ENCODE assay signal across 10 mouse cellular contexts in the genomic region with DNA sequence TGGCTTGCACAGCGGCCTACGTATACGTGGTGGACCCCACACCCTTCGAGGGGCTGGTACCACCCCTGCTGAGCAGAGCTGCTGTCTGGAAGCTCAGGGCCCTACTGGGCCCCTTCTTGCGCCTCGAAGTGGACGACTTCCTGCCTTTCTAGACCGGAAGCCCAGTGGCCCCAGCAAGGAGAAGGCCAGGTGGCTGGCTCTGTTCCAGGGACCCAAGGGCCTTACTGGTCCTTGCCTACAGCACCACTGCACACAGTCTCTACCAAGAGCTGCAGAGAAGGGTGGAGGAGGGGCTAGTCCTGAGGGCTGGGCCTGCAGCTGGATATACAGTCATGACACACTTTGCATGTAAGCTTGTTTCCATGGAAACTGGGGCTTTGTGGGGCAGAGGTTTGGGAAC. TPM values are rescaled to one million over a fixed set of nuclear protein-coding genes. Genes with fewer than 3 reads are reported as not detected.
A peak's percentile ranks its signal among the peaks of the same experiment; 100 is the strongest.
DNase-seq lines count a peak whose midpoint lies in the region; ATAC-seq and TF ChIP-seq lines count a peak whose summit lies in the region.
"Had no signal": no experiment of that assay in that cellular context is flagged by ENCODE, and none has a peak within 500 bp of the region (broad histone marks: within the 10 kb centered on the region; RNA-seq: fewer than 3 reads in every experiment).

No protein-coding gene starts in this region.

- H3K4me3 ChIP-seq in heart, embryonic 11.5 days (ENCODE audit: low read depth, low read length) = no peak overlapping the region
- no peak overlapping the region for H3K4me3 ChIP-seq in intestine, embryonic 14.5 days (ENCODE audit: low read depth, low read length)
- H3K4me3 ChIP-seq in gastrocnemius, adult 2 months = no peak overlapping the region

- no peak overlapping the region for H3K4me2 ChIP-seq in heart, embryonic 11.5 days
- no peak overlapping the region for H3K4me2 ChIP-seq in intestine, embryonic 14.5 days (ENCODE audit: low read length)

- peak overlapping the region; percentile 58; the same call in 1 of the 2 replicates for H3K9ac ChIP-seq in heart, embryonic 11.5 days (ENCODE audit: low read depth, low read length)
- H3K9ac ChIP-seq in intestine, embryonic 14.5 days (ENCODE audit: low read length) = no peak overlapping the region

- DNase-seq in heart, postnatal 36 days = no peak
- peak; percentile 16 for DNase-seq in CD4-positive helper T cell, adult 2 months (ENCODE audit: low read depth, low spot score)
- peak; percentile 58 for DNase-seq in embryo, embryonic 11 days
- peak; percentile 68 for DNase-seq in intestine, embryonic 14.5 days (ENCODE audit: low spot score)
- DNase-seq in urinary bladder, postnatal 36 days (ENCODE audit: low spot score in 2 of 2) = no peak
- no peak for DNase-seq in gastrocnemius, adult 2 months

- H3K9me3 ChIP-seq in heart, embryonic 11.5 days (replicated peaks; ENCODE audit: control insufficient read depth, low read length) = no peaks in the 10 kb centered on the region
- H3K9me3 ChIP-seq in intestine, embryonic 14.5 days (ENCODE audit: control insufficient read depth, low read length) = no peaks in the 10 kb centered on the region

- H3K36me3 ChIP-seq in heart, embryonic 11.5 days (ENCODE audit: control insufficient read depth, insufficient read depth, low read length) = peaks cover 22% of the 10 kb centered on the region
- H3K36me3 ChIP-seq in intestine, embryonic 14.5 days (ENCODE audit: control insufficient read depth, insufficient read depth, low read length) = peaks cover 30% of the 10 kb centered on the region

- H3K27me3 ChIP-seq in heart, embryonic 11.5 days (ENCODE audit: control insufficient read depth, insufficient read depth, low read length) = no peaks in the 10 kb centered on the region
- H3K27me3 ChIP-seq in intestine, embryonic 14.5 days (replicated peaks; ENCODE audit: control insufficient read depth, insufficient read depth, low read length) = no peaks in the 10 kb centered on the region

- 57% methylated on average over 8 of the region's 8 CpGs for WGBS in heart, embryonic 11.5 days (ENCODE audit: insufficient replicate concordance)
- 36% methylated on average over 8 of the region's 8 CpGs for WGBS in intestine, embryonic 14.5 days

- 0 out of 2 replicates have a peak, but pooled peaks have one; percentile 19 for ATAC-seq in heart, embryonic 11.5 days (replicated peaks; ENCODE audit: insufficient number of reproducible peaks, low FRiP score, low TSS enrichment)
- peak; percentile 58 for ATAC-seq in intestine, embryonic 14.5 days (replicated peaks; ENCODE audit: low FRiP score, low TSS enrichment, low read depth)
- ATAC-seq in megakaryocyte progenitor cell, adult 5-6 weeks (replicated peaks; ENCODE audit: poor library complexity) = peak; percentile 54

- intact Hi-C loops in heart, postnatal 36 days (cut with DNase I) = no loop called here
- intact Hi-C loops in gastrocnemius, adult 2 months (cut with DNase I) = no loop called here

- no peak overlapping the region for H3K27ac ChIP-seq in heart, embryonic 11.5 days (ENCODE audit: low read depth, low read length)
- peak overlapping the region; percentile 51 for H3K27ac ChIP-seq in intestine, embryonic 14.5 days (ENCODE audit: low read depth)
- no peak overlapping the region for H3K27ac ChIP-seq in gastrocnemius, adult 2 months

- no peak for TF ChIP-seq CTCF in gastrocnemius, adult 2 months (IDR thresholded peaks at IDR 0.05)

- peaks cover 11% of the 10 kb centered on the region for H3K4me1 ChIP-seq in heart, embryonic 11.5 days (ENCODE audit: control insufficient read depth, insufficient read depth, low read length)
- H3K4me1 ChIP-seq in intestine, embryonic 14.5 days (replicated peaks; ENCODE audit: control insufficient read depth, insufficient read depth, low read length) = peaks cover 10% of the 10 kb centered on the region

RNA-seq across cellular contexts. Expression of gene Ccdc188, which starts 2.3 kb away (rescaled TPM):
- polyA plus RNA-seq in heart, embryonic 11.5 days (2014; fragmentation: Nextera tagmentation; extraction: Ambion mirVana) = not detected in 2 replicates
- not detected for total RNA-seq in heart, postnatal 36 days (2021)
- polyA plus RNA-seq in intestine, embryonic 14.5 days (2014; fragmentation: Nextera tagmentation; extraction: Ambion mirVana) = not detected in 2 replicates
- not detected in 2 replicates for total RNA-seq in megakaryocyte progenitor cell, adult 5-6 weeks (2015)
- total RNA-seq in megakaryocyte progenitor cell, adult 5-6 weeks (2017) = not detected in 2 replicates
- total RNA-seq in gastrocnemius, adult 2 months (2021) = not detected
- total RNA-seq: heart, postnatal 10 days had no signal
- polyA plus RNA-seq: small intestine, adult 2 months had no signal

RNA-seq across cellular contexts. Expression of gene Zdhhc8, which starts 14.9 kb away (rescaled TPM):
- 16.3 and 17.3 TPM in 2 replicates for polyA plus RNA-seq in heart, embryonic 11.5 days (2014; fragmentation: Nextera tagmentation; extraction: Ambion mirVana)
- total RNA-seq in heart, postnatal 36 days (2021) = 10 to 100 TPM; 19.7 to 21.5 TPM
- polyA plus RNA-seq in intestine, embryonic 14.5 days (2014; fragmentation: Nextera tagmentation; extraction: Ambion mirVana) = 11.5 and 15.1 TPM in 2 replicates
- 7.3 and 7.6 TPM in 2 replicates for total RNA-seq in megakaryocyte progenitor cell, adult 5-6 weeks (2015)
- total RNA-seq in megakaryocyte progenitor cell, adult 5-6 weeks (2017) = 2.4 and 7.0 TPM in 2 replicates
- 10 to 100 TPM; 21.6 to 28.7 TPM for total RNA-seq in gastrocnemius, adult 2 months (2021)

RNA-seq across cellular contexts. Expression of gene Trmt2a, which starts 28.5 kb away (rescaled TPM):
- 56.0 and 58.2 TPM in 2 replicates for polyA plus RNA-seq in heart, embryonic 11.5 days (2014; fragmentation: Nextera tagmentation; extraction: Ambion mirVana)
- 10 to 100 TPM; 16.1 to 19.8 TPM for total RNA-seq in heart, postnatal 36 days (2021)
- 110 and 117 TPM in 2 replicates for polyA plus RNA-seq in intestine, embryonic 14.5 days (2014; fragmentation: Nextera tagmentation; extraction: Ambion mirVana)
- total RNA-seq in megakaryocyte progenitor cell, adult 5-6 weeks (2015) = 95.7 and 111 TPM in 2 replicates
- 86.1 and 95.9 TPM in 2 replicates for total RNA-seq in megakaryocyte progenitor cell, adult 5-6 weeks (2017)
- total RNA-seq in gastrocnemius, adult 2 months (2021) = 10 to 100 TPM in 1 of 2 experiments, 1 to 10 TPM in 1; 9.7 to 12.0 TPM

RNA-seq across cellular contexts. Expression of gene Ranbp1, which starts 28.5 kb away (rescaled TPM):
- polyA plus RNA-seq in heart, embryonic 11.5 days (2014; fragmentation: Nextera tagmentation; extraction: Ambion mirVana) = 585 and 656 TPM in 2 replicates
- total RNA-seq in heart, postnatal 36 days (2021) = 10 to 100 TPM; 34.5 to 42.1 TPM
- polyA plus RNA-seq in intestine, embryonic 14.5 days (2014; fragmentation: Nextera tagmentation; extraction: Ambion mirVana) = 725 and 734 TPM in 2 replicates
- 621 and 642 TPM in 2 replicates for total RNA-seq in megakaryocyte progenitor cell, adult 5-6 weeks (2015)
- total RNA-seq in megakaryocyte progenitor cell, adult 5-6 weeks (2017) = 523 and 557 TPM in 2 replicates
- total RNA-seq in gastrocnemius, adult 2 months (2021) = 10 to 100 TPM; 17.9 to 28.5 TPM

RNA-seq across cellular contexts. Expression of gene Gm49776, which starts 38.1 kb away (rescaled TPM):
- 3.7 TPM in 1 of 2 replicates, not detected in the other for polyA plus RNA-seq in heart, embryonic 11.5 days (2014; fragmentation: Nextera tagmentation; extraction: Ambion mirVana)
- total RNA-seq in heart, postnatal 36 days (2021) = not detected
- 4.4 TPM in 1 of 2 replicates, not detected in the other for polyA plus RNA-seq in intestine, embryonic 14.5 days (2014; fragmentation: Nextera tagmentation; extraction: Ambion mirVana)
- 0.44 TPM in 1 of 2 replicates, not detected in the other for total RNA-seq in megakaryocyte progenitor cell, adult 5-6 weeks (2015)
- 0.62 TPM in 1 of 2 replicates, not detected in the other for total RNA-seq in megakaryocyte progenitor cell, adult 5-6 weeks (2017)
- not detected for total RNA-seq in gastrocnemius, adult 2 months (2021)
- total RNA-seq: heart, postnatal 10 days had no signal
- polyA plus RNA-seq: small intestine, adult 2 months had no signal

Comparison
In these comparisons a context has a peak if more than half of its experiments do, and no peak if none do; other contexts are left out.
1. DNase-seq: peak in CD4-positive helper T cell, adult 2 months (single experiment), embryo, embryonic 11 days (single experiment) and intestine, embryonic 14.5 days (single experiment); none in heart, postnatal 36 days (0 of 2), urinary bladder, postnatal 36 days (0 of 2) and gastrocnemius, adult 2 months (single experiment).
2. RNA of gene Trmt2a, which starts 28.5 kb away (total RNA-seq): 86.1 to 111 TPM in megakaryocyte progenitor cell, adult 5-6 weeks; 16.1 to 19.8 TPM in heart, postnatal 36 days and 9.7 to 12.0 TPM in gastrocnemius, adult 2 months; every median in the first group is over 4 times any median in the second.
3. Peak in every context shown above with its lines, with median percentiles within 50 percentile points of each other: ATAC-seq.